In the genomic region with DNA sequence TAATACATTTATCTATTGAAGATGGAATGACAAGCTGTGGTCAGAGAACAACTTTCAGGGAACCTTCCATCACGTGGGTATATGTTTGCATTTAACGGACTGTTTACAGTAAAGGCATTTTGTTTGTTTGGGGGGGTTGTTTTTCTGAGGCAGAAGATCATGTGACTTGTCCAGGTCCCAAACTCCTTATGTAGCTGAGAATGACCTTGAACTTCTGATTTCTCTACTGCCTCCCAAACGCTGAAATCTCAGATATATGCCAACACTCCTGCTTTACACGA, we compare ENCODE assay signal across 8 mouse cellular contexts. TPM values are rescaled to one million over a fixed set of nuclear protein-coding genes. Genes with fewer than 3 reads are reported as not detected.
DNase-seq lines count a peak whose midpoint lies in the region; ATAC-seq and TF ChIP-seq lines count a peak whose summit lies in the region.

No protein-coding gene starts in this region.

- H3K4me3 ChIP-seq in heart, embryonic 15.5 days, result peak overlapping the region; percentile 100
- peak overlapping the region; percentile 36 to 96; a peak in 3 of 4 replicates for H3K4me3 ChIP-seq in ES-E14 (ENCODE audit: insufficient read depth in 1 of 2, low read depth in 1 of 2, low read length in 2 of 2, poor library complexity in 1 of 2, severe bottlenecking in 1 of 2)
- H3K4me3 ChIP-seq in forebrain, postnatal 0 days (ENCODE audit: low read depth, low read length), result peak overlapping the region; percentile 60
- peak overlapping the region; percentile 68 for H3K4me3 ChIP-seq in macrophage (ENCODE audit: inconsistent target)

- no peaks in the 10 kb centered on the region for H3K27me3 ChIP-seq in heart, embryonic 15.5 days
- no peaks in the 10 kb centered on the region for H3K27me3 ChIP-seq in forebrain, postnatal 0 days (ENCODE audit: insufficient read depth, low read length)

- peak overlapping the region; percentile 89; the same call in 1 of the 2 replicates for H3K27ac ChIP-seq in heart, embryonic 15.5 days
- H3K27ac ChIP-seq in ES-E14 (ENCODE audit: insufficient read depth, low read depth, low read length, poor library complexity, severe bottlenecking) (no peak overlapping the region; the same call in 1 of the 2 replicates), macrophage (no peak overlapping the region)
- H3K27ac ChIP-seq in forebrain, postnatal 0 days (ENCODE audit: low read depth, low read length), result no peak overlapping the region

- H3K4me1 ChIP-seq in heart, embryonic 15.5 days (replicated peaks), result peaks cover 20% of the 10 kb centered on the region
- H3K4me1 ChIP-seq in ES-E14 (ENCODE audit: control insufficient read depth in 2 of 2, insufficient read depth in 2 of 2, low read length in 2 of 2, poor library complexity in 1 of 2), result peaks cover 2 to 6% of the 10 kb centered on the region in 2 experiments; a peak in 2 of 4 replicates
- 0 out of 2 replicates have a peak, but pooled peaks cover 5% of the 10 kb centered on the region for H3K4me1 ChIP-seq in forebrain, postnatal 0 days (ENCODE audit: insufficient read depth)

- in situ Hi-C loops in ES-E14 (cut with MboI; ENCODE audit: low sequenced_read_pairs in 2 of 2, unreplicated experiment in 2 of 2), result no loop called here

- no peak for DNase-seq in heart, postnatal 36 days
- no peak for DNase-seq in ES-E14 (ENCODE audit: low read depth, low spot score)
- DNase-seq in forebrain, postnatal 0 days, result peak; percentile 1
- no peak for DNase-seq in urinary bladder, postnatal 4 days (ENCODE audit: low spot score in 2 of 2)
- DNase-seq in right cerebral cortex, postnatal 4 days, result no peak
- DNase-seq in cerebellum, adult 11 months, result no peak

- no peak for TF ChIP-seq CTCF in forebrain, postnatal 0 days (IDR thresholded peaks at IDR 0.05; ENCODE audit: low read depth)

- peaks cover 42% of the 10 kb centered on the region for H3K79me2 ChIP-seq in macrophage (ENCODE audit: inconsistent target)

- no peak for ATAC-seq in heart, embryonic 15.5 days (replicated peaks; ENCODE audit: insufficient number of reproducible peaks, insufficient read depth, low FRiP score, low read depth)
- ATAC-seq in forebrain, postnatal 0 days, result no peak

- intact Hi-C loops in heart, postnatal 36 days (cut with DNase I), result no loop called here

- peak overlapping the region; percentile 84; the same call in 1 of the 2 replicates for H3K9ac ChIP-seq in heart, embryonic 15.5 days
- H3K9ac ChIP-seq in ES-E14 (ENCODE audit: insufficient read depth, low read depth, low read length, poor library complexity, severe bottlenecking), result peak overlapping the region; percentile 68; the same call in 1 of the 2 replicates
- no peak overlapping the region for H3K9ac ChIP-seq in forebrain, postnatal 0 days

- 22% methylated on average over 4 of the region's 4 CpGs for WGBS in heart, embryonic 15.5 days
- WGBS in forebrain, postnatal 0 days, result 25% methylated on average over 4 of the region's 4 CpGs
- 24% methylated on average over 4 of the region's 4 CpGs for WGBS in macrophage (ENCODE audit: missing documents)

- no peaks in the 10 kb centered on the region for H3K9me3 ChIP-seq in heart, embryonic 15.5 days (replicated peaks)
- H3K9me3 ChIP-seq in ES-E14 (ENCODE audit: control insufficient read depth, insufficient read depth, low read depth, low read length), result no peaks in the 10 kb centered on the region
- no peaks in the 10 kb centered on the region for H3K9me3 ChIP-seq in forebrain, postnatal 0 days (ENCODE audit: low read length)

- H3K36me3 ChIP-seq in heart, embryonic 15.5 days, result no peaks in the 10 kb centered on the region
- H3K36me3 ChIP-seq in ES-E14 (ENCODE audit: control insufficient read depth, insufficient read depth, low read length, poor library complexity, severe bottlenecking), result peaks cover 2% of the 10 kb centered on the region; the same call in 1 of the 2 replicates
- H3K36me3 ChIP-seq in forebrain, postnatal 0 days (ENCODE audit: insufficient read depth), result no peaks in the 10 kb centered on the region
- H3K36me3 ChIP-seq in macrophage (ENCODE audit: inconsistent target), result no peaks in the 10 kb centered on the region

- peak overlapping the region; percentile 78 for H3K4me2 ChIP-seq in heart, embryonic 15.5 days
- peak overlapping the region; percentile 58 for H3K4me2 ChIP-seq in forebrain, postnatal 0 days (ENCODE audit: low read depth)

TF ChIP-seq in ES-E14, 5 proteins besides CTCF, POLR2A, EP300 and RAD21:
- TF ChIP-seq CHD2 (IDR thresholded peaks at IDR 0.05; ENCODE audit: low read depth, low read length) (no peak), HCFC1 (IDR thresholded peaks at IDR 0.05; ENCODE audit: borderline replicate concordance, insufficient read depth, low read length) (no peak), ZNF384 (IDR thresholded peaks at IDR 0.05; ENCODE audit: low read depth, low read length) (no peak), MAFK (IDR thresholded peaks at IDR 0.05; ENCODE audit: insufficient read depth, low read depth, low read length) (no peak), ZC3H11A (IDR thresholded peaks at IDR 0.05; ENCODE audit: borderline replicate concordance, low read depth, low read length) (no peak)

RNA-seq across cellular contexts. Expression of gene Rfc1, which starts 0.5 kb away (rescaled TPM):
- polyA plus RNA-seq in heart, embryonic 15.5 days (2015; fragmentation: Nextera tagmentation; extraction: Ambion mirVana), result 51.4 and 58.2 TPM in 2 replicates
- total RNA-seq in heart, postnatal 36 days (2021), result 10 to 100 TPM; 31.1 to 42.5 TPM
- 53.4 and 70.5 TPM in 2 replicates for total RNA-seq in ES-E14 (2012; rRNA removed)
- 17.7 and 37.9 TPM in 2 replicates for total RNA-seq in forebrain, postnatal 0 days (2014; rRNA removed)
- polyA plus RNA-seq in forebrain, postnatal 0 days (2015; fragmentation: Nextera tagmentation; extraction: Ambion mirVana), result 25.2 and 27.8 TPM in 2 replicates
- 100 to 1,000 TPM in 6 of 26 experiments, 10 to 100 TPM in 17, 1 to 10 TPM in 3; 6.5 to 131 (median 79.0) TPM for total RNA-seq in macrophage (2018; cell fraction: chromatin; rRNA removed)
- 10 to 100 TPM; 28.2 to 54.8 (median 46.1) TPM for total RNA-seq in macrophage (2018; cell fraction: cytosol; rRNA removed)
- 10 to 100 TPM; 11.7 to 71.8 (median 45.5) TPM for total RNA-seq in macrophage (2018; cell fraction: nucleus; rRNA removed)
- polyA plus RNA-seq in macrophage (2018), result 28.4 to 36.3 TPM (median 35.4 TPM) in 3 replicates

RNA-seq across cellular contexts. Expression of gene Klb, which starts 12.1 kb away (rescaled TPM):
- 0.06 TPM in 1 of 2 replicates, not detected in the other for polyA plus RNA-seq in heart, embryonic 15.5 days (2015; fragmentation: Nextera tagmentation; extraction: Ambion mirVana)
- total RNA-seq in heart, postnatal 36 days (2021), result under 1 TPM; 0.14 to 0.36 TPM
- total RNA-seq in ES-E14 (2012; rRNA removed), result 0.63 and 3.6 TPM in 2 replicates
- total RNA-seq in forebrain, postnatal 0 days (2014; rRNA removed), result 0.08 and 0.29 TPM in 2 replicates
- polyA plus RNA-seq in forebrain, postnatal 0 days (2015; fragmentation: Nextera tagmentation; extraction: Ambion mirVana), result 0.05 TPM in 1 of 2 replicates, not detected in the other
- total RNA-seq in macrophage (2018; cell fraction: chromatin; rRNA removed), result not detected
- total RNA-seq in macrophage (2018; cell fraction: cytosol; rRNA removed), result not detected
- not detected for total RNA-seq in macrophage (2018; cell fraction: nucleus; rRNA removed)
- not detected in 3 replicates for polyA plus RNA-seq in macrophage (2018)

RNA-seq across cellular contexts. Expression of gene Rpl9, which starts 55.2 kb away (rescaled TPM):
- 539 and 574 TPM in 2 replicates for polyA plus RNA-seq in heart, embryonic 15.5 days (2015; fragmentation: Nextera tagmentation; extraction: Ambion mirVana)
- total RNA-seq in heart, postnatal 36 days (2021), result 100 to 1,000 TPM; 645 to 671 TPM
- 1,957 and 1,967 TPM in 2 replicates for total RNA-seq in ES-E14 (2012; rRNA removed)
- 1,175 and 1,405 TPM in 2 replicates for total RNA-seq in forebrain, postnatal 0 days (2014; rRNA removed)
- polyA plus RNA-seq in forebrain, postnatal 0 days (2015; fragmentation: Nextera tagmentation; extraction: Ambion mirVana), result 694 and 787 TPM in 2 replicates
- total RNA-seq in macrophage (2018; cell fraction: chromatin; rRNA removed), result 100 to 1,000 TPM in 24 of 26 experiments, 10 to 100 TPM in 2; 67.9 to 295 (median 149) TPM
- 1,000 to 10,000 TPM in 8 of 26 experiments, 100 to 1,000 TPM in 18; 591 to 1,238 (median 829) TPM for total RNA-seq in macrophage (2018; cell fraction: cytosol; rRNA removed)
- total RNA-seq in macrophage (2018; cell fraction: nucleus; rRNA removed), result 100 to 1,000 TPM; 149 to 282 (median 185) TPM
- 415 to 1,286 TPM (median 1,137 TPM) in 3 replicates for polyA plus RNA-seq in macrophage (2018)

RNA-seq across cellular contexts. Expression of gene Lias, which starts 55.3 kb away (rescaled TPM):
- polyA plus RNA-seq in heart, embryonic 15.5 days (2015; fragmentation: Nextera tagmentation; extraction: Ambion mirVana), result 54.4 and 55.3 TPM in 2 replicates
- total RNA-seq in heart, postnatal 36 days (2021), result 10 to 100 TPM; 54.8 to 55.8 TPM
- 38.8 and 52.8 TPM in 2 replicates for total RNA-seq in ES-E14 (2012; rRNA removed)
- total RNA-seq in forebrain, postnatal 0 days (2014; rRNA removed), result 35.6 and 41.5 TPM in 2 replicates
- polyA plus RNA-seq in forebrain, postnatal 0 days (2015; fragmentation: Nextera tagmentation; extraction: Ambion mirVana), result 66.4 and 66.5 TPM in 2 replicates
- total RNA-seq in macrophage (2018; cell fraction: chromatin; rRNA removed), result 10 to 100 TPM in 23 of 26 experiments, 1 to 10 TPM in 3; 8.1 to 65.0 (median 31.3) TPM
- total RNA-seq in macrophage (2018; cell fraction: cytosol; rRNA removed), result 10 to 100 TPM in 25 of 26 experiments, 1 to 10 TPM in 1; 9.7 to 25.0 (median 19.8) TPM
- total RNA-seq in macrophage (2018; cell fraction: nucleus; rRNA removed), result 10 to 100 TPM in 24 of 26 experiments, 1 to 10 TPM in 2; 8.0 to 46.6 (median 19.2) TPM
- polyA plus RNA-seq in macrophage (2018), result 20.7 to 35.1 TPM (median 21.1 TPM) in 3 replicates
